Mouse (Mus musculus) layer of hippocampus, adult 8-10 months (tissue): ENCODE measurements around the gene Kmt2e. TPM values are rescaled to one million over a fixed set of nuclear protein-coding genes. Genes with fewer than 3 reads are reported as not detected.
A peak's percentile ranks its signal among the peaks of the same experiment; 100 is the strongest.

Experiments
- DNase-seq, 2 experiments: peaks; one replicate each; pipeline ENCODE4 v3.0.0; 2022; ENCODE audit warnings: low spot score in 2 of 2
- total RNA-seq, 4 experiments: library from RNA; stranded (reverse); gene quantifications; 2 replicates each; pipeline ENCODE4 v1.2.4; 2022

Gene Kmt2e
- 100 to 1,000 TPM in 1 of 4 experiments, 10 to 100 TPM in 3; 91.0 to 101 (median 96.8) TPM for total RNA-seq

- DNase-seq = peak; percentile 93 to 94
These were observed at the start of gene Kmt2e for GRCm38 (mm10) chr5:23433720-23434597. Gene Kmt2e (plus strand): TSS chr5:23434441.

GRCm38 (mm10) chr5:23385136-23385535, 49.1 kb upstream of the Kmt2e start:
- DNase-seq = no peak

GRCm38 (mm10) chr5:23385763-23386217, 48.5 kb upstream of the Kmt2e start:
- no peak for DNase-seq

- DNase-seq = peak; percentile 78 to 79
These were observed 47.5 kb upstream of the Kmt2e start for GRCm38 (mm10) chr5:23386562-23387312.

GRCm38 (mm10) chr5:23387313-23387666, 47.0 kb upstream of the Kmt2e start:
- DNase-seq = no peak

- DNase-seq = no peak
These were observed 46.1 kb upstream of the Kmt2e start for GRCm38 (mm10) chr5:23388091-23388490.

- DNase-seq = no peak
These were observed 44.5 kb upstream of the Kmt2e start for GRCm38 (mm10) chr5:23389601-23390305.

- DNase-seq = no peak
These were observed 42.5 kb upstream of the Kmt2e start for GRCm38 (mm10) chr5:23391714-23392113.

- DNase-seq = no peak
These were observed 40.4 kb upstream of the Kmt2e start for GRCm38 (mm10) chr5:23393870-23394269.

- no peak for DNase-seq
These were observed 39.7 kb upstream of the Kmt2e start for GRCm38 (mm10) chr5:23394366-23395145.

GRCm38 (mm10) chr5:23395721-23396120, 38.5 kb upstream of the Kmt2e start:
- no peak for DNase-seq

GRCm38 (mm10) chr5:23396756-23397155, 37.5 kb upstream of the Kmt2e start:
- DNase-seq = no peak

- DNase-seq = no peak
These were observed 34.1 kb upstream of the Kmt2e start for GRCm38 (mm10) chr5:23400156-23400555.

GRCm38 (mm10) chr5:23400868-23401267, 33.4 kb upstream of the Kmt2e start:
- DNase-seq = no peak

GRCm38 (mm10) chr5:23401368-23401767, 32.9 kb upstream of the Kmt2e start:
- DNase-seq = no peak

GRCm38 (mm10) chr5:23401999-23402398, 32.2 kb upstream of the Kmt2e start:
- DNase-seq = no peak

- no peak for DNase-seq
These were observed 31.1 kb upstream of the Kmt2e start for GRCm38 (mm10) chr5:23403161-23403560.

- DNase-seq = no peak
These were observed 28.4 kb upstream of the Kmt2e start for GRCm38 (mm10) chr5:23405666-23406404.

- DNase-seq = no peak
These were observed 27.9 kb upstream of the Kmt2e start for GRCm38 (mm10) chr5:23406405-23406745.

GRCm38 (mm10) chr5:23408106-23408505, 26.1 kb upstream of the Kmt2e start:
- DNase-seq = no peak
